ENCODE assay signal across 31 mouse cellular contexts in genomic region chr4:65642611-65643010, GRCm38 (mm10). TPM values are rescaled to one million over a fixed set of nuclear protein-coding genes. Genes with fewer than 3 reads are reported as not detected.
A peak's percentile ranks its signal among the peaks of the same experiment; 100 is the strongest.
DNase-seq lines count a peak whose midpoint lies in the region; ATAC-seq and TF ChIP-seq lines count a peak whose summit lies in the region.
"Had no signal": no experiment of that assay in that cellular context is flagged by ENCODE, and none has a peak within 500 bp of the region (broad histone marks: within the 10 kb centered on the region; RNA-seq: fewer than 3 reads in every experiment).

No protein-coding gene starts in this region.

- H3K9me3 ChIP-seq in kidney, embryonic 14.5 days (ENCODE audit: control insufficient read depth, low read length): no peaks in the 10 kb centered on the region
- H3K9me3 ChIP-seq in lung, embryonic 14.5 days (ENCODE audit: low read depth, low read length): no peaks in the 10 kb centered on the region
- no peaks in the 10 kb centered on the region for H3K9me3 ChIP-seq in neural tube, embryonic 12.5 days
- H3K9me3 ChIP-seq: embryonic facial prominence, embryonic 10.5 days; embryonic facial prominence, embryonic 15.5 days; forebrain, embryonic 12.5 days; liver, embryonic 12.5 days had no signal

- no peaks in the 10 kb centered on the region for H3K4me1 ChIP-seq in kidney, embryonic 14.5 days (ENCODE audit: control insufficient read depth, insufficient read depth, low read length)
- H3K4me1 ChIP-seq in kidney, adult 2 months (ENCODE audit: control insufficient read depth, insufficient read depth, low read length): no peaks in the 10 kb centered on the region
- H3K4me1 ChIP-seq in lung, embryonic 14.5 days (ENCODE audit: insufficient read depth): no peaks in the 10 kb centered on the region
- no peaks in the 10 kb centered on the region for H3K4me1 ChIP-seq in lung, adult 2 months (ENCODE audit: control insufficient read depth, insufficient read depth, low read length)
- no peaks in the 10 kb centered on the region for H3K4me1 ChIP-seq in neural tube, embryonic 12.5 days
- H3K4me1 ChIP-seq: embryonic facial prominence, embryonic 10.5 days; embryonic facial prominence, embryonic 15.5 days; forebrain, embryonic 12.5 days; heart, embryonic 13.5 days; liver, embryonic 12.5 days had no signal

- H3K9ac ChIP-seq in kidney, embryonic 14.5 days (ENCODE audit: low read depth, low read length): no peak overlapping the region
- no peak overlapping the region for H3K9ac ChIP-seq in lung, embryonic 14.5 days
- no peak overlapping the region for H3K9ac ChIP-seq in neural tube, embryonic 12.5 days
- H3K9ac ChIP-seq: embryonic facial prominence, embryonic 15.5 days; forebrain, embryonic 12.5 days; forebrain, postnatal 0 days; heart, embryonic 13.5 days; liver, embryonic 12.5 days; liver, postnatal 0 days had no signal

- no peaks in the 10 kb centered on the region for H3K27me3 ChIP-seq in kidney, embryonic 14.5 days (ENCODE audit: control insufficient read depth, insufficient read depth, low read length)
- no peaks in the 10 kb centered on the region for H3K27me3 ChIP-seq in kidney, adult 2 months (replicated peaks; ENCODE audit: control insufficient read depth, insufficient read depth, low read length)
- no peaks in the 10 kb centered on the region for H3K27me3 ChIP-seq in lung, embryonic 14.5 days (ENCODE audit: insufficient read depth, low read length)
- H3K27me3 ChIP-seq in neural tube, embryonic 12.5 days (replicated peaks): 0 out of 2 replicates have a peak, but pooled peaks cover 11% of the 10 kb centered on the region
- H3K27me3 ChIP-seq: embryonic facial prominence, embryonic 15.5 days; heart, embryonic 13.5 days; liver, embryonic 12.5 days had no signal

- no peak for TF ChIP-seq POLR2A in kidney, adult 2 months (IDR thresholded peaks at IDR 0.05; ENCODE audit: low read depth, low read length)
- TF ChIP-seq POLR2A in lung, adult 2 months (IDR thresholded peaks at IDR 0.05; ENCODE audit: borderline replicate concordance, extremely low read depth, low read depth, low read length): no peak

- WGBS in kidney, embryonic 14.5 days: 9% methylated on average over 5 of the region's 5 CpGs
- whole genome bisulfite sequencing in kidney, adult 2 months: 18% methylated on average over 5 of the region's 5 CpGs
- 41% methylated on average over 5 of the region's 5 CpGs for WGBS in lung, embryonic 14.5 days
- WGBS in lung, adult 2 months: 51% methylated on average over 5 of the region's 5 CpGs
- WGBS in neural tube, embryonic 12.5 days: 8% methylated on average over 5 of the region's 5 CpGs

- no peak overlapping the region for H3K27ac ChIP-seq in kidney, embryonic 14.5 days (ENCODE audit: low read depth, low read length)
- no peak overlapping the region for H3K27ac ChIP-seq in kidney, adult 2 months (ENCODE audit: insufficient read depth, low read depth, low read length)
- no peak overlapping the region for H3K27ac ChIP-seq in lung, embryonic 14.5 days (ENCODE audit: low read depth)
- no peak overlapping the region for H3K27ac ChIP-seq in neural tube, embryonic 12.5 days
- H3K27ac ChIP-seq: embryonic facial prominence, embryonic 10.5 days; embryonic facial prominence, embryonic 15.5 days; forebrain, embryonic 12.5 days; heart, embryonic 13.5 days; left cerebral cortex, adult 2 months; liver, embryonic 12.5 days; macrophage; stomach, postnatal 0 days had no signal

- no peaks in the 10 kb centered on the region for H3K36me3 ChIP-seq in kidney, embryonic 14.5 days (ENCODE audit: control insufficient read depth, insufficient read depth, low read length)
- H3K36me3 ChIP-seq in kidney, adult 2 months (ENCODE audit: control insufficient read depth, insufficient read depth, low read length): no peaks in the 10 kb centered on the region
- no peaks in the 10 kb centered on the region for H3K36me3 ChIP-seq in lung, embryonic 14.5 days (ENCODE audit: insufficient read depth)
- H3K36me3 ChIP-seq in neural tube, embryonic 12.5 days: no peaks in the 10 kb centered on the region
- H3K36me3 ChIP-seq: embryonic facial prominence, embryonic 10.5 days; embryonic facial prominence, embryonic 15.5 days; forebrain, embryonic 12.5 days; heart, embryonic 13.5 days; liver, embryonic 12.5 days had no signal

- ATAC-seq in kidney, embryonic 14.5 days (ENCODE audit: low FRiP score, low TSS enrichment): peak; percentile 69; the same call in 1 of the 2 replicates
- ATAC-seq in lung, embryonic 14.5 days (ENCODE audit: insufficient read depth): peak; percentile 81
- peak; percentile 87 for ATAC-seq in neural tube, embryonic 12.5 days (ENCODE audit: low FRiP score, low read depth)
- ATAC-seq: CD4-positive, CD25-positive, alpha-beta regulatory T cell, adult 4 months; forebrain, postnatal 0 days; intestine, embryonic 16.5 days; liver, embryonic 12.5 days; liver, postnatal 0 days had no signal

- no peak overlapping the region for H3K4me2 ChIP-seq in kidney, embryonic 14.5 days (replicated peaks; ENCODE audit: low read depth, low read length)
- H3K4me2 ChIP-seq in lung, embryonic 14.5 days: no peak overlapping the region
- H3K4me2 ChIP-seq in neural tube, embryonic 12.5 days (replicated peaks): no peak overlapping the region
- H3K4me2 ChIP-seq: embryonic facial prominence, embryonic 15.5 days; forebrain, embryonic 12.5 days; heart, embryonic 13.5 days; liver, embryonic 12.5 days had no signal

- no peak for TF ChIP-seq CTCF in kidney, adult 2 months (conservative IDR thresholded peaks at IDR 0.05; ENCODE audit: insufficient read depth, insufficient read length, low read depth, low read length)
- TF ChIP-seq CTCF in lung, embryonic 14.5 days (IDR thresholded peaks at IDR 0.05; ENCODE audit: low read depth): no peak
- TF ChIP-seq CTCF in lung, adult 2 months (IDR thresholded peaks at IDR 0.05; ENCODE audit: insufficient read depth, low read length): no peak

- DNase-seq in kidney, adult 2 months: no peak
- peak; percentile 57 for DNase-seq in lung, embryonic 14.5 days
- no peak for DNase-seq in lung, adult 2 months
- DNase-seq in cerebellum, postnatal 10 days: no peak
- no peak for DNase-seq in urinary bladder, postnatal 25 days (ENCODE audit: low spot score)
- DNase-seq: adrenal gland, postnatal 14 days; cerebellum, adult 11 months; cerebellum, adult 9-11 months; forebrain, postnatal 0 days; gastrocnemius, postnatal 10 days; heart, postnatal 10 days; kidney, postnatal 10 days; liver, postnatal 0 days; lung, postnatal 10 days; midbrain, embryonic 14.5 days; right cerebral cortex, adult 18-20 months; right cerebral cortex, postnatal 4 days; thymus, adult 18-20 months; thymus, postnatal 25 days had no signal

- no peak overlapping the region for H3K4me3 ChIP-seq in kidney, embryonic 14.5 days (ENCODE audit: low read length)
- H3K4me3 ChIP-seq in kidney, adult 2 months (ENCODE audit: insufficient read depth, low read depth, low read length): no peak overlapping the region
- no peak overlapping the region for H3K4me3 ChIP-seq in lung, embryonic 14.5 days (ENCODE audit: low read depth, low read length)
- H3K4me3 ChIP-seq in lung, adult 2 months (replicated peaks; ENCODE audit: extremely low read depth, low read depth, low read length): no peak overlapping the region
- no peak overlapping the region for H3K4me3 ChIP-seq in neural tube, embryonic 12.5 days
- H3K4me3 ChIP-seq: embryonic facial prominence, embryonic 10.5 days; embryonic facial prominence, embryonic 15.5 days; forebrain, embryonic 12.5 days; heart, embryonic 13.5 days; left cerebral cortex, adult 2 months; liver, embryonic 12.5 days had no signal

RNA-seq across cellular contexts. Expression of gene Trim32, which starts 37.8 kb away (rescaled TPM):
- 31.0 and 56.2 TPM in 2 replicates for polyA plus RNA-seq in kidney, embryonic 14.5 days (2014; fragmentation: Nextera tagmentation; extraction: Ambion mirVana)
- polyA plus RNA-seq in kidney, adult 2 months (2012; rRNA removed): 19.6 and 20.6 TPM in 2 replicates
- 46.8 and 54.2 TPM in 2 replicates for polyA plus RNA-seq in lung, embryonic 14.5 days (2014; fragmentation: Nextera tagmentation; extraction: Ambion mirVana)
- 19.3 and 21.8 TPM in 2 replicates for polyA plus RNA-seq in lung, adult 2 months (2012; rRNA removed)
- polyA plus RNA-seq in neural tube, embryonic 12.5 days (2016; fragmentation: Nextera tagmentation; extraction: Ambion mirVana): 83.3 and 85.9 TPM in 2 replicates
